Mouse (Mus musculus) liver, embryonic 14.5 days (tissue): ENCODE results near the gene Plg. TPM values are rescaled to one million over a fixed set of nuclear protein-coding genes. Genes with fewer than 3 reads are reported as not detected.

Experiments used
- ATAC-seq: fragments of 200-750 bp; cut with Nextera tagmentation; 2 replicates; pipeline ENCODE4 v1.8.0; 2017; ENCODE audit warnings: moderate number of reproducible peaks, mild to moderate bottlenecking, moderate library complexity; ENCODE audit not compliant: insufficient read depth
- DNase-seq, 3 experiments: peaks; one replicate each; pipeline ENCODE4 v3.0.0-alpha.2; 2012 to 2013; ENCODE audit warnings: low read depth in 3 of 3, low spot score in 3 of 3
- H3K27ac ChIP-seq: fragments of 300-500 bp; sonication (generic); 2 replicates; pipeline ENCODE4 v1.5.1; 2014; ENCODE audit warnings: moderate library complexity, mild to moderate bottlenecking, control low read depth, inconsistent platforms
- H3K27me3 ChIP-seq: fragments of 300-500 bp; sonication (generic); 2 replicates; pipeline ENCODE4 v1.6.1; 2014; ENCODE audit warnings: mild to moderate bottlenecking, low read length, moderate library complexity; ENCODE audit not compliant: control insufficient read depth, insufficient read depth
- H3K36me3 ChIP-seq: fragments of 300-500 bp; sonication (generic); replicated peaks from 2 replicates; pipeline ENCODE4 v1.6.1; 2014; ENCODE audit warnings: low read depth; ENCODE audit not compliant: control insufficient read depth, insufficient read depth
- H3K4me1 ChIP-seq, 2 experiments: fragments of 200-500 bp in 1 of 2; fragments of 300-500 bp in 1 of 2; sonication (generic) in 1 of 2; replicated peaks; 2 replicates each; pipeline ENCODE4 v1.6.1; 2012 to 2014; ENCODE audit warnings: antibody characterized with exemption in 1 of 2, inconsistent platforms in 1 of 2, low read length in 1 of 2; ENCODE audit not compliant: control insufficient read depth in 2 of 2, insufficient read depth in 2 of 2
- H3K4me2 ChIP-seq: fragments of 300-500 bp; sonication (generic); 2 replicates; pipeline ENCODE4 v1.6.1; 2014; ENCODE audit warnings: low read depth, mild to moderate bottlenecking, control low read depth, moderate library complexity
- H3K4me3 ChIP-seq, 2 experiments: fragments of 200-500 bp in 1 of 2; fragments of 300-500 bp in 1 of 2; sonication (generic) in 1 of 2; 2 replicates each; pipeline ENCODE4 v1.5.1; 2012 to 2014; ENCODE audit warnings: low read depth in 2 of 2, low read length in 2 of 2, mild to moderate bottlenecking in 2 of 2, control low read depth in 1 of 2, inconsistent platforms in 1 of 2, moderate library complexity in 1 of 2; ENCODE audit not compliant: insufficient read depth in 1 of 2
- H3K9ac ChIP-seq: fragments of 300-500 bp; sonication (generic); replicated peaks from 2 replicates; pipeline ENCODE4 v1.6.1; 2014; ENCODE audit warnings: mild to moderate bottlenecking, control low read depth, moderate library complexity
- H3K9me3 ChIP-seq: fragments of 300-500 bp; sonication (generic); 2 replicates; pipeline ENCODE4 v1.6.1; 2016; ENCODE audit warnings: low read length, mixed read lengths; ENCODE audit not compliant: control insufficient read depth
- CTCF ChIP-seq: IDR thresholded peaks from 2 replicates; pipeline ENCODE4 v1.5.1; 2016; ENCODE audit warnings: antibody characterized with exemption, low read depth, control low read depth
- EP300 ChIP-seq: IDR thresholded peaks from 2 replicates; pipeline ENCODE4 v1.6.1; 2016; ENCODE audit warnings: antibody characterized with exemption, low read depth
- WGBS: fragments of 180-500 bp; shearing (Covaris S2); extraction: QIAGEN DNeasy Blood & Tissue Kit; methylation state at CpG from one replicate; pipeline ENCODE4 v1.1.7; 2014; ENCODE audit not compliant: insufficient replicate concordance; 5-methylcytosine and 5-hydroxymethylcytosine counted together
- polyA plus RNA-seq, 2 experiments: library from polyadenylated mRNA; depleted of rRNA in 1 of 2; stranded (reverse) in 1 of 2; unstranded in 1 of 2; fragments of >200 nt; fragmentation: Nextera tagmentation in 1 of 2; extraction: Ambion mirVana in 1 of 2; gene quantifications; 2 replicates each; pipeline versions ENCODE4 v1.2.1 to v1.2.3; 2012 to 2014

Gene Plg
- polyA plus RNA-seq, 2 experiments, result 200 to 202 TPM

GRCm38 (mm10) chr17:12452862-12453531 lies 74.6 kb downstream of the Plg start:
- no peaks in the 10 kb centered on the region for H3K27me3 ChIP-seq
- 72% methylated on average over 11 of the region's 11 CpGs for WGBS
- H3K4me1 ChIP-seq, result no peaks in the 10 kb centered on the region; a peak in 1 of 4 replicates
- H3K27ac ChIP-seq, result no peak overlapping the region
- no peak overlapping the region for H3K4me3 ChIP-seq
- H3K4me2 ChIP-seq, result no peak overlapping the region
- no peak overlapping the region for H3K9ac ChIP-seq
- DNase-seq, result no peak
- no peak for ATAC-seq
- H3K36me3 ChIP-seq, result no peaks in the 10 kb centered on the region
- TF ChIP-seq CTCF (no peak), EP300 (no peak)
- H3K9me3 ChIP-seq, result no peaks in the 10 kb centered on the region

- Histone ChIP-seq H3K4me2 (no peak overlapping the region), H3K4me1 (no peaks in the 10 kb centered on the region; a peak in 1 of 4 replicates), H3K36me3 (no peaks in the 10 kb centered on the region), H3K9ac (no peak overlapping the region), H3K27me3 (no peaks in the 10 kb centered on the region), H3K9me3 (no peaks in the 10 kb centered on the region), H3K27ac (no peak overlapping the region), H3K4me3 (no peak overlapping the region)
- no peak for ATAC-seq
- no peak for TF ChIP-seq EP300
- TF ChIP-seq CTCF, result no peak
- 76% methylated on average over 6 of the region's 6 CpGs for WGBS
- no peak for DNase-seq
Measured at GRCm38 (mm10) chr17:12453691-12454090, 75.3 kb downstream of the Plg start.

- DNase-seq, result no peak
- WGBS, result 65% methylated on average over 5 of the region's 5 CpGs
- H3K27me3 ChIP-seq, result no peaks in the 10 kb centered on the region
- no peak for ATAC-seq
- H3K4me2 ChIP-seq, result no peak overlapping the region
- H3K9ac ChIP-seq, result no peak overlapping the region
- TF ChIP-seq CTCF (peak; percentile 65), EP300 (no peak)
- H3K4me1 ChIP-seq, result no peaks in the 10 kb centered on the region; a peak in 1 of 4 replicates
- no peak overlapping the region for H3K27ac ChIP-seq
- no peaks in the 10 kb centered on the region for H3K9me3 ChIP-seq
- no peak overlapping the region for H3K4me3 ChIP-seq
- no peaks in the 10 kb centered on the region for H3K36me3 ChIP-seq
Measured at GRCm38 (mm10) chr17:12455143-12455790, 76.9 kb downstream of the Plg start.

- DNase-seq (no peak), ATAC-seq (no peak)
- TF ChIP-seq EP300 (no peak), CTCF (peak; percentile 51)
- no peak overlapping the region for H3K27ac ChIP-seq
- no peaks in the 10 kb centered on the region for H3K9me3 ChIP-seq
- H3K9ac ChIP-seq, result no peak overlapping the region
- H3K4me2 ChIP-seq, result no peak overlapping the region
- H3K27me3 ChIP-seq, result no peaks in the 10 kb centered on the region
- no peaks in the 10 kb centered on the region for H3K36me3 ChIP-seq
- H3K4me1 ChIP-seq, result no peaks in the 10 kb centered on the region
- H3K4me3 ChIP-seq, result no peak overlapping the region
Measured at GRCm38 (mm10) chr17:12461168-12461567, 82.8 kb downstream of the Plg start.

- Histone ChIP-seq H3K4me1 (peaks cover 0 to 3% of the 10 kb centered on the region in 2 experiments; a peak in 2 of 4 replicates), H3K36me3 (no peaks in the 10 kb centered on the region), H3K9me3 (no peaks in the 10 kb centered on the region), H3K9ac (no peak overlapping the region), H3K27me3 (no peaks in the 10 kb centered on the region), H3K27ac (no peak overlapping the region), H3K4me2 (no peak overlapping the region), H3K4me3 (no peak overlapping the region)
- ATAC-seq (no peak), DNase-seq (no peak)
- 55% methylated on average over 4 of the region's 4 CpGs for WGBS
- TF ChIP-seq CTCF (no peak), EP300 (no peak)
Measured at GRCm38 (mm10) chr17:12466501-12467000, 88.1 kb downstream of the Plg start.
